Mouse (Mus musculus) embryonic stem cell, embryonic (primary cell): ENCODE results near the gene Creld1.

ENCODE experiments used
- CTCF ChIA-PET, 4 experiments: fragments of 300-600 bp in 2 of 4; fragments of 350-600 bp in 2 of 4; sonication (Branson Sonifier 250); formaldehyde crosslinking; loops; one replicate each; lab custom pipeline; 2022; ENCODE audit warnings: inconsistent platforms in 2 of 4; lab: Charles Lee
- POLR2A ChIA-PET, 4 experiments: fragments of 300-600 bp in 2 of 4; fragments of 350-600 bp in 2 of 4; sonication (Branson Sonifier 250); formaldehyde crosslinking; loops; one replicate each; lab custom pipeline; 2022; ENCODE audit warnings: antibody characterized with exemption in 4 of 4, inconsistent platforms in 1 of 4; lab: Charles Lee

Creld1 gene

GRCm38 (mm10) chr6:113482477-113483099 lies 509 bp upstream of the Creld1 start:
- CTCF ChIA-PET: interaction anchor here (0.7 to 3.3 kb wide), 9 partner anchors 11 to 924 kb away, joined by 3 to 13 read pairs (median 6); no protein-coding TSS in a partner anchor
- POLR2A ChIA-PET: interaction anchor here (0.5 to 5.4 kb wide), 31 partner anchors 10 to 425 kb away, joined by 3 to 49 read pairs (median 5); partner anchors contain the start of genes Il17rc (in 3 of the 4), Jagn1 (in 3 of the 4), Brk1 (in 1 of the 4) and Brpf1 (in 1 of the 4)

DNA sequence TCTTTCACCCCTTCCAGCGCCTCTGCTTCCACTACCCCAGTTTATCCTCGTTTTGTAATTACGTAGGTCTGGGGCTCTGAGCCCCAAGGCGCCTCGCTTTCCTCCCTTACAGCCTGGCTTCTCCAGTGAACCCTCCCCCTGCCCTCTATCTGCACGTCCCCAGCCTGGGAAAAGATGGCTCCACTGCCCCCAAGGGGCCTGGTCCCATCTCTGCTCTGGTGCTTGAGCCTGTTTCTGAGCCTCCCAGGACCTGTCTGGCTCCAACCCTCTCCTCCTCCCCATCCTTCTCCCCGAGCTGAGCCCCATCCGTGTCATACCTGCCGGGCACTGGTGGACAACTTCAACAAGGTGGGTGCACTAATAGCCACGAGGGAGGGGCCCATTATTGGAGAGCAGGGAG lies 632 bp downstream of the Creld1 start:
- ChIA-PET CTCF (interaction anchor here in 3 of 4 experiments (0.9 to 1.0 kb wide), 3 partner anchors 10 to 11 kb away, joined by 3 to 7 read pairs (median 5); no protein-coding TSS in a partner anchor), POLR2A (interaction anchor here in 2 of 4 experiments (0.8 to 5.4 kb wide), 7 partner anchors 9 to 18 kb away, joined by 3 to 49 read pairs (median 3); partner anchors contain the start of genes Il17rc (in 2 of the 2) and Prrt3 (in 1 of the 2))

- ChIA-PET CTCF (interaction anchor here in 2 of 4 experiments (1.0 to 2.4 kb wide), 3 partner anchors 18 to 151 kb away, joined by 4 to 14 read pairs (median 4); partner anchors contain the start of gene Irak2 (in 1 of the 2)), POLR2A (interaction anchor here (0.5 to 4.8 kb wide), 20 partner anchors 10 to 210 kb away, joined by 3 to 37 read pairs (median 4); partner anchors contain the start of genes Prrt3 (in 4 of the 4), Il17rc (in 2 of the 4), Fancd2os (in 1 of the 4) and Tatdn2 (in 1 of the 4))
These were observed 4.1 kb downstream of the Creld1 start for GRCm38 (mm10) chr6:113487125-113487576.

- CTCF ChIA-PET: no interaction called here
- POLR2A ChIA-PET: interaction anchor here in 2 of 4 experiments (0.7 to 4.8 kb wide), 9 partner anchors 12 to 401 kb away, joined by 3 to 37 read pairs (median 3); partner anchors contain the start of genes Il17rc (in 2 of the 2), Prrt3 (in 2 of the 2) and Jagn1 (in 1 of the 2)
These were observed 6.3 kb downstream of the Creld1 start for GRCm38 (mm10) chr6:113489410-113489809.

- POLR2A ChIA-PET: interaction anchor here (0.5 to 4.3 kb wide), 19 partner anchors 8 to 759 kb away, joined by 3 to 38 read pairs (median 3); partner anchors contain the start of genes Prrt3 (in 4 of the 4), Cidec (in 1 of the 4), Creld1 (in 1 of the 4) and Il17rc (in 1 of the 4)
These were observed 9.2 kb downstream of the Creld1 start for GRCm38 (mm10) chr6:113492101-113492864.

DNA sequence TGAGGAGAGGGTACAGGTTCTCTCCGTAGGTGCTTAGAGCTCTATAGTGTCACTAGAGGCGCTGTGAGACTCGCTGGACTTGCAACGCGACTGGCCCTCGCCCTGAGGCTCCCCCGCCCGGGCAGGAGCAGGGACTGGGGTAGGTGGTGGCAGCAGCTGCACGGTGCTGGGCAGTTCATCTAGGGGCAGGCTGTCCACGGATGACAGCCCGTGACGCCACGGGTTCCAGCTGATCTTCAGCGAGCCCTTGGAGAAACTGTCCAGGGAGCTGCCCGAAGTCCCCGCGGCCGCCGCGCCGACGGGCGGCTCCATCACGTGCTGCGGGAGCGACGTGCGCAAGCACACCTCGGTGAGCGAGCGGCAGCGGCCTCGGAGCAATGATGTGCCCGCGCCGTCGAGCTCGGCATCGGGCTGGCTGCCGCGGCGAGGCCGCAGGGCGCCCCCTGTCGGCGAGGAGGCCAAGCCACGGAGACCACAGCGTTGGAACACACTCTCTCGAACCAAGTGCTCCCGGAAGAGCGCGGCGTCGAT lies 11.2 kb downstream of the Creld1 start:
- CTCF ChIA-PET: interaction anchor here (0.5 to 2.3 kb wide), 68 partner anchors 8 to 1544 kb away, joined by 3 to 13 read pairs (median 4); partner anchors contain the start of genes Il17rc (in 3 of the 4), Camk1 (in 2 of the 4), Creld1 (in 2 of the 4) and Il17re (in 2 of the 4)
- POLR2A ChIA-PET: interaction anchor here (0.6 to 4.3 kb wide), 56 partner anchors 8 to 448 kb away, joined by 3 to 38 read pairs (median 4); partner anchors contain the start of genes Jagn1 (in 3 of the 4), Prrt3 (in 3 of the 4), Creld1 (in 2 of the 4) and Emc3 (in 2 of the 4)

More at GRCm38 (mm10) chr6:113492101-113492864, 9.2 kb downstream of the Creld1 start:
- CTCF ChIA-PET: interaction anchor here in 2 of 4 experiments (0.9 to 1.5 kb wide), 3 partner anchors 9 to 11 kb away, joined by 4 to 10 read pairs (median 5); partner anchors contain the start of gene Prrt3 (in 1 of the 2)

DNA sequence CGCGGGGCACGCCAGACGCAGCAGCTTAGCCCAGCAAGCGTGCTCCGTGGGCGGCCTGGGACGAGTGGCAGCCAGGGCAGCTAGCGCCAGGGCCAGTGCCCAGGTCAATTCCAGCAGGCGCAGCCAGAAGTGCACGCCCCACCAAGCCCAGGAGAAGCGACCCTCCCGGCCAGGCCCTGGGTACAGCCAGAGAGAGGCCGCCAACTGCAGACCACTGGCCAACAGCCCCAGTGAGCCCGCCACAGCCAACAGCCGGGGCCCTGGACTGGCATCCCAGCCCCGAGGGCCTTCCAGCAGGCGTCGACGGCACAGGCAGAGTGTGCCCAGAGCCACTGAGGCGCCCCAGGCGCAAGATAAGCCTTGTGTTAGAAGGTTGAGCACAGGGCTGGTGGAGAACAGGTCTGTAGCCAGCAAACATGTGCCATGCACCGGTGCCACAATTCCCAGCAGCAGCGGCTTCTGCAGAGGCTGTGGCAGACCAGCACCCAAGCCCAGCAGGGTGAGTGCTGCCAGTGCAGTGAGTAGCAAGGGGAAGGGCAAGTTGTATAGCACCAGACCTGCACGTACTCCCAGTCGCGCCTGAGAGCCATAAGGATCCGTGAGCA lies 12.1 kb downstream of the Creld1 start:
- ChIA-PET CTCF (interaction anchor here (0.6 to 2.3 kb wide), 39 partner anchors 8 to 1433 kb away, joined by 3 to 13 read pairs (median 5); partner anchors contain the start of genes Creld1 (in 2 of the 4), Irak2 (in 2 of the 4), Jagn1 (in 2 of the 4) and Camk1 (in 1 of the 4)), POLR2A (interaction anchor here (0.6 to 4.3 kb wide), 44 partner anchors 7 to 419 kb away, joined by 3 to 38 read pairs (median 5); partner anchors contain the start of genes Prrt3 (in 3 of the 4), Creld1 (in 2 of the 4), Il17rc (in 2 of the 4) and Jagn1 (in 2 of the 4))

DNA sequence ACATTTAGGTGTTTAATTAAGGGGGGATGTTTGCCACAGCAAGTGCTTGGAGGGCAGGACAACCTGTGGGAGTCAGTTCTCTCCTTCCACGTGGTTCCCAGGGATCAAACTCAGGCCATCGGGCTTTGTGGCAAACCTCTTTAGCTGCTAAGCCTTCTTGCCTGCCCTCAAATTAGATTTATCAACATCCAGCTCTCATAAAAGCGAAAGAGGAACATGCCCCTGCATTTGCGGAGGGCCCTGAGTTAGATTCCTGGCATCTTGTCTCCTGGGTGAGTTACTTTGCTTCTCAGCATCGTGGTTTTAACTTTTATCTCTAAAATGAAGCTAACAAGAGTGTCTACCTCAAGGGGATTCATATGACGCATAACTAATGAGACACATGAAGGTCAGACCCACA lies 16.2 kb downstream of the Creld1 start:
- POLR2A ChIA-PET: interaction anchor here in 1 of 4 experiments (1.2 kb wide), 1 partner anchor 16 kb away, joined by 4 read pairs; no protein-coding TSS in a partner anchor

DNA sequence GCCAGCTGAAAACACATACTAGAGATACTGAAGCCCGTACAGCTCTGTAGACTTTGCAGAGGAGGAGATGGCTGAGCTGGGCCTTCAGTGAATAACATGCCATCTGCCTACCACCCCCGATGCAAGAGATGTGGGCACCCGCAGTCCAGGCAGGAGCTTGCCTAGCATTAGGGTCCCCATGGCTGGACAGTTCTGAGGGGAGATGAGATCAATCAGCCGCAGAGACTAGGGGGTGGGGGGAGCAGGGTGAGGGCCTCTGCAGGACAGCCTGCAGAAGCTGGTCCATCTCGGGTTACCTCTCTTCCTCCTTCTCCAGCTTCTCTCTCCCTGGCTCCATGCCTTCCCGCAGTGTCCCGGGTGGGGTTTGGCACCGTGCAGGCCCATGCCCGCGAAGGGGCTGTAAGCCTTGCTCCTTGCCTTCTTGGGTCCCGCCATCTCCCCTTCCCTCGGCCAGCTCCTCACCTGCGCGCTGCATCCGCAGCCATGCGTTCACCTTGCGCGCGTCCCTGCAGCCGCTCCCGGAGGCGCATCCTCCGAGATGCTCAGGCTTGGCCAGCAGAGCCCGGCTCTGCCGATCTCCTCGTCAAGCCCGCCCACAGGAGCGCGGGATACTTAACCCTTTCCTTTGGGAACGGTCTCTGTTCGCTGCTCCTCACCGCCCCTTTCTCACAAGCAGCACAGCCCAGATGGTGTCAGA lies 18.4 kb downstream of the Creld1 start, which contains the start of gene Prrt3:
Gene Prrt3, minus strand, starts transcription at position 544 of the 697 bp plus-strand sequence.
- ChIA-PET CTCF (interaction anchor here in 3 of 4 experiments (0.8 to 1.8 kb wide), 6 partner anchors 7 to 77 kb away, joined by 3 to 10 read pairs (median 4); no protein-coding TSS in a partner anchor), POLR2A (interaction anchor here (0.6 to 4.2 kb wide), 34 partner anchors 7 to 425 kb away, joined by 3 to 38 read pairs (median 4); partner anchors contain the start of genes Emc3 (in 2 of the 4), Fancd2 (in 2 of the 4), Creld1 (in 1 of the 4) and Fancd2os (in 1 of the 4))

More for the DNA sequence above, 16.2 kb downstream of the Creld1 start:
- CTCF ChIA-PET: no interaction called here

- CTCF ChIA-PET: interaction anchor here in 3 of 4 experiments (0.6 to 1.8 kb wide), 5 partner anchors 8 to 921 kb away, joined by 3 to 10 read pairs (median 4); no protein-coding TSS in a partner anchor
- POLR2A ChIA-PET: interaction anchor here (0.5 to 4.2 kb wide), 29 partner anchors 8 to 266 kb away, joined by 3 to 38 read pairs (median 4); partner anchors contain the start of genes Creld1 (in 1 of the 4), Emc3 (in 1 of the 4), Fancd2 (in 1 of the 4) and Fancd2os (in 1 of the 4)
These were observed 19.7 kb downstream of the Creld1 start for GRCm38 (mm10) chr6:113502801-113503200.

DNA sequence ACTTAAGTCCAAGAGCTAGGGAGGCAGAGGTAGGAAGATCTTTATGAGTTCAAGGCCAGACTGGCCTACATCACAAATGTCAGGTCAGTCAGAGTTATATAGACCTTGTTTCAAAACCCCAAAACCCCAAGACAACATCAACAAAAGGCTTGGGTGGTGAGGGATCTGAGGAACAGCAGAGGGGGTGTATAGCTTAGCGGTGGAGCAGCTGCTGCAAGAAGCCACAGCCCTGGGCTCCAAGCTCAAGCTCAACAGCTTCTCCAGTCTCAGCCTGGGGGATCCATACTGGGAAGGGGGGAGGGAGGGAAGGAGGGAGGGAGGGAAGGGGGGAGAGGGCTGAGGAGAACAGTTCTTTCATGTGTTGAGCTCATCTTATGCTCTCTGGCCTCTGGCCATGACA lies 22.6 kb downstream of the Creld1 start:
- CTCF ChIA-PET: interaction anchor here in 2 of 4 experiments (0.6 to 2.2 kb wide), 5 partner anchors 11 to 745 kb away, joined by 3 to 9 read pairs (median 4); no protein-coding TSS in a partner anchor
- POLR2A ChIA-PET: interaction anchor here in 3 of 4 experiments (0.5 to 1.5 kb wide), 15 partner anchors 11 to 245 kb away, joined by 3 to 8 read pairs (median 3); partner anchors contain the start of gene Fancd2os (in 1 of the 3)

GRCm38 (mm10) chr6:113507130-113507529 lies 24.0 kb downstream of the Creld1 start:
- CTCF ChIA-PET: interaction anchor here in 1 of 4 experiments (2.2 kb wide), 1 partner anchor 13 kb away, joined by 9 read pairs; no protein-coding TSS in a partner anchor
- POLR2A ChIA-PET: interaction anchor here in 3 of 4 experiments (0.7 to 1.5 kb wide), 4 partner anchors 12 to 27 kb away, joined by 3 to 4 read pairs (median 3); no protein-coding TSS in a partner anchor

DNA sequence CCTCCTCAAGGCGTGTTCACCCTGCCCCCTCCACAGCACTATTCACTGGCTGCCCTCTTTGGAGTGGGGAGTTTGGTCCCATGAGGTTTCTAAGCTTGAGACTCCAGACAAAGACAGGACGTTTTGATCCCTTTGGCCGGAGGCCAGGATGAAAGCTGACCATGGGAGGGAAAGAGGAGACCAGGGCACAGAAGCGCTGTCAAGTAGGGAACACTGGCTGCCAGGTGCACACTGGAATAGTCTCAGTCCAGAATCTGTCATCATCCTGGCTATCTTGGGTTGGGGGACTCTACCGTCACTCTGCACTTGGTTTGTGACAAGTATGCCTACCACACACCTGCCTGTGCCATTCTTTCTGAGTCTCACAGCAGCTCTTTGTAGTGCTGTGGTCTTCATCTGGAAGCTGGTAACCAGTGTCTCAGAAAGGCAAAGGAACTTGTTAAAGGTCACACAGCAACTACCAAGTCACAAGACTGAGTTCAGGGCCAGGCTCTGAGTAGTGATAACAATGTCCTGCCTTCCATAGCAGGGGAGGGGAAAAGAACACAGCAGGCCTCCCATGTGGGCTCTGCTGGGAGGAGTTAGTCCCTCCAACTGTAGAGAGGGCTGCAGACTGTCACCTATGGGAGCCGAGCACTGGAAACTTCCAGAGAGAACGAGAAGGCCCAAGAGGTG lies 25.3 kb downstream of the Creld1 start:
- POLR2A ChIA-PET: interaction anchor here in 3 of 4 experiments (0.6 to 1.7 kb wide), 11 partner anchors 11 to 432 kb away, joined by 3 to 9 read pairs (median 4); partner anchors contain the start of genes Emc3 (in 1 of the 3) and Fancd2 (in 1 of the 3)
- CTCF ChIA-PET: interaction anchor here in 3 of 4 experiments (1.2 to 1.3 kb wide), 3 partner anchors 14 kb away, joined by 3 to 6 read pairs (median 4); no protein-coding TSS in a partner anchor

- POLR2A ChIA-PET: interaction anchor here in 2 of 4 experiments (0.6 to 1.7 kb wide), 8 partner anchors 11 to 433 kb away, joined by 3 to 9 read pairs (median 3); partner anchors contain the start of genes Emc3 (in 1 of the 2) and Fancd2 (in 1 of the 2)
These were observed 25.8 kb downstream of the Creld1 start for GRCm38 (mm10) chr6:113508947-113509280.

More at GRCm38 (mm10) chr6:113508947-113509280, 25.8 kb downstream of the Creld1 start:
- CTCF ChIA-PET: interaction anchor here in 3 of 4 experiments (1.2 to 1.3 kb wide), 3 partner anchors 14 to 15 kb away, joined by 3 to 6 read pairs (median 4); no protein-coding TSS in a partner anchor
